Mouse (Mus musculus): ENCODE results near the gene Mfap3l.
"Not testable (repeated sequence)": the region's sequence is repeated elsewhere in the genome, so short reads cannot be mapped to it uniquely, and the experiment has no call there.

Gene Mfap3l

DNA sequence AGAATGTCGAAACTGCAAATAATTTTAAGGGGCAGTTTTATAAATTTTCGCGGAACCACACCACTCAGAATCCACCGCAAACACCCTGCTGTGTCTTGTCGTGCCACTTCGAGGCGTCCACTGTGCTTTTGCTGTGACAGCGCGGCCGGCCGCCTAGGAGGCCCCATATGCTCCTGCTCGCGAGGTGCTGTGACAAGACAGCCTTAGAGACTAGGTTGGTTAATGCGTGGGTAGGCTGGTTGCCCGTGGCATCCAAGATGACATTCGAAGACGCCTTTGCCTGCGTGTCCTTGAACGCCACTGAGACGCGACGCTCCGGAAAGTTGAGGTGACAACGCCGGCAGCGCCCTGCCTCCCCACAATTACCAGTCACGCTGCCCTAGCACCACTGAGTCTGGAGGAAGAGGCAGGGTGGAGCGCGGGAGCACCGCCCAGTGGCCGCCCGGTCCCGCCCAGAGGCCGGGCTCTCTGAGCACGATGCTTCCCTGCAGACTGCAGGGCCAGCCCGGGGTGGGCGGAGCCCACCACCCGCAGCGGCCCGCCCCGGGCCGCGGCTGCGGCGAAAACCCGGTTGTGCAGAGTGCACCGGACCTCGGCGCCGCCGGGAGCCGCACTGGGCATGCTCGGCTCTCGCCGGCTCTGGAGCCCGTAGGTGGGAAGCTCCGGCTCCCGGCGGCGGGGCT is at the start of gene Mfap3l:
Mfap3l (plus strand) TSS at position 578 of the 683 bp plus-strand sequence.
- in situ Hi-C loops (cut with MboI, MseI) = no loop called here

- in situ Hi-C loops (cut with MboI, MseI) = no loop called here
These were observed 49.3 kb upstream of the Mfap3l start for GRCm38 (mm10) chr8:60583369-60583768.

DNA sequence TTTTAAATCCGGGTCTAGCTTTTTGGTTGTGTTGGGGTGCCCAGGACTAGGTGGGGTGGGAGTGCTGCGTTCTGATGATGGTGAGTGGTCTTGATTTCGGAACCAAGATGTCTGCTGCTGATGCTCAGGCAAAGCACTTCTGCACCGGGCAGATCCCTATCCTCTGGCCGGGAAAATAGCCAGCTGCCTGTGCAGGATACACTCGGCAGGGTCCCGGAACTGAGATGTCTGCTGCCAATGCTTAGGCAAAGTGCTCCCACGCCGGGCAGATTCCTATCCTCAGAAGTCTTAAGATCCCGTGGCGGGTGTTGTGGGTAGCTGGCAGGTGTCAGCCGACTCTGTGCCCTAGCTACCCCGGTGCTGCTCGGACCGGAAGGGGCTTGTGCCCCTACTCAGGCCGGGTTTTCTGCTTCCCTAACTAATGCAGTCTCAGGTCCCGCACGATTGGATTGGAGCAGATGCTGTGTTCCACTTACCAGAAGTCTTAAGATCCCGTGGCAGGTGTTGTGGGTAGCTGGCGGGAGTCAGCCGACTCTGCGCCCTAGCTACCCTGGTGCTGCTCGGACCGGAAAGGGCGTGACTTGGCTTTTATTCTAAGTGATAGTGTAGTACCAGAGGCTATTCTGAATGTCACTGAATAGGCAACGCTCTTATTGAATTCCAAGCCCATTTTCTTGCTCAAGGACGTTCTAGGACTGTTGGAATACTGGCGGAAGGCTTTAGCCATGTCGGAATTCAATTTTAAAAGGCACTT is 41.1 kb upstream of the Mfap3l start:
- in situ Hi-C loops (cut with MboI, MseI) = not testable (repeated sequence)

GRCm38 (mm10) chr8:60594761-60595160 is 37.9 kb upstream of the Mfap3l start:
- in situ Hi-C loops (cut with MboI, MseI) = no loop called here

- in situ Hi-C loops (cut with MboI, MseI) = no loop called here
These were observed 21.0 kb upstream of the Mfap3l start for GRCm38 (mm10) chr8:60611580-60612111.

DNA sequence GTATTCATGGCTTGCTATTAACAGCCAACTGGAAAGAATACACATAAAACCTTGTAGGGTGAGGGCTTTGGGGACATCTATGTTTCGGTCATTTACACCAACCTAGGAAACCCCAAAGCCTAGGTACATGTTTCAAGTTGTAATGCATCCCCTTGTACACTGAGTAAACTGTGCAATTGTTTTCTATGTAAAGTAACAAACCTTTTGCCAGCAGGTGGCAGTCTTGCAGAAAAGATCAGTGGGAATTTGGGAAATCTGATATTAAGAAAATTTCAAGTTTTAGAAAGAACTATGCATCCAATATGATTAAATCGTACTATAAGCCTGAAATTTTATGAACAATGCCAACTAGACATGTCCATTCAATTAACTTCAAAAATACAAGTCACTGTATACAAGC is 15.7 kb upstream of the Mfap3l start:
- in situ Hi-C loops (cut with MboI, MseI) = loop anchor here (5.0 kb wide), 1 partner anchor 250 kb away; no protein-coding TSS in a partner anchor

DNA sequence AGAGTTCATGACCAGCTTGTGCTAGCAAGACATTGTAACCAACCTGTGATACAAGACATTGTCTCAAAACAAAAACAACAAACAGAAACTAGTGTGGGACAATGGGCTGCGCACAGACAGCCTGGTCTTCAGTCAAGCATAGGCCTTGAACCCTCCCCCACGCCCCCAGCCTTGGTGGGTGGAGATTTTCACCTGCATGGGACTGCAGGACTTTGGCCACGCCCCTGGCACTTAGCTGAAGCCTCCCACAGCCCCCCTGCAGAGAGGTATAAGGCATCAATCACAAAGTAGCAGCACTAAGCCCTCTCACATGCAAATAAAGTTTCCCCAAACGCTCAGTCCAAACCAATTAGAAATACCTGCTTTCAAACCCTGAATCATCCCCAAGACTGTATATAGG is 11.1 kb upstream of the Mfap3l start:
- in situ Hi-C loops (cut with MboI, MseI) = no loop called here

DNA sequence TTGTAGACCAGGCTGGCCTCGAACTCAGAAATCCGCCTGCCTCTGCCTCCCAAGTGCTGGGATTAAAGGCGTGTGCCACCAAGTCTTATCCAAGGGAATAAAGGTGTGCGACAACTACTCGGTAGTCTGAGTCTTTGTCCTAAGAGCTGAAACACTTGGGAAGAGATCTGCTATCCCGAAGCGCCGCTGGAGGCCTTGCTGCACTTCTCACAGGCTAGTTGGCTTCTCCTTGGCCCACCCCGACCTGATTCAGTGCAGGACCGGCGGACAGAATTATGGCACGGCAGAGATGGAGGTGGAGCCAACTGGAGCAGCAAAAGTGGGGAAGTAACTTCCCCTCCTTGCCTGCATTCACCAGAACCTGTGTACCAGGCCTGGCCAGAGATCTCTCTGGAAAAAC is 10.6 kb upstream of the Mfap3l start:
- in situ Hi-C loops (cut with MboI, MseI) = no loop called here

DNA sequence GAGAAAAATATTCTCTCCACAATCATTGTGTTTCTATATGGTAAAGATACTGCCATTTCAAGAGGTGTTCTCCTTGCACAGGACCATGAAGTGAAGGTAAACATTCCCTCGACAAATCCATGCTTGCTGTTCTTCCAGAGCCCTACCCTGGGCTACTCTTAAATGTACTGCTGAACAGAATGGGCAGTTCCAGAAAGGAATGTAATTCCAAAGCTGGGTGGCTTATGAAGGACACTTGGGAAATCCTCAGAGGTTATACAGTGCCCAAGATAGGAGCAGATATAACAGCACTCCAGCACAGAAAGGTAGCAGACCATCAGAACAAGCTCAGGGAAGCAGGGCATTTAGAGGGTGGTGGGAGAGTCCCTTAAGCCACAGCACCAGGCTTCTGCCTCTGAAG is 9.2 kb upstream of the Mfap3l start:
- in situ Hi-C loops (cut with MboI, MseI) = no loop called here

- in situ Hi-C loops (cut with MboI, MseI) = no loop called here
These were observed 7.9 kb upstream of the Mfap3l start for GRCm38 (mm10) chr8:60624722-60625121.

DNA sequence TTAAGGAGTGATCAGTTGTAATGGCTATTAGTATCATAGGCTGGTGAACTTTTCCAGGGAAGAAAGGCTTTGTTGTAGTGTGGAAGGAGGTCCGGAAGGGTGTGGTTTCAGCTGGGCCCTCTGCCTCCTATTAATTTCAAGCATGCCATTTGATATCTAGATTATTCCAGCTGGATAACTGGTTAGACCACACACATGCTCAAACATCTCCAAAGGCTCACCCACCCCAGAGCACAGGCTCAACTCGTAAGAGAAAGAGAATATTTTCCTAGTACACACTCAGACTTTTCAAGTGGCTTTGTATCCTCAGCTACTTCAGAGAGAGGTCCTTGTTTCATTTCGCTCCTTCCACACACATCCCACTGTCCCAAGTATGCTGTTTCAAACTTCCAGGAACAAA is 4.7 kb upstream of the Mfap3l start:
- in situ Hi-C loops (cut with MboI, MseI) = no loop called here

GRCm38 (mm10) chr8:60629059-60629458 is 3.6 kb upstream of the Mfap3l start:
- in situ Hi-C loops (cut with MboI, MseI) = no loop called here

- in situ Hi-C loops (cut with MboI, MseI) = no loop called here
These were observed 1.1 kb upstream of the Mfap3l start for GRCm38 (mm10) chr8:60631504-60631934.

DNA sequence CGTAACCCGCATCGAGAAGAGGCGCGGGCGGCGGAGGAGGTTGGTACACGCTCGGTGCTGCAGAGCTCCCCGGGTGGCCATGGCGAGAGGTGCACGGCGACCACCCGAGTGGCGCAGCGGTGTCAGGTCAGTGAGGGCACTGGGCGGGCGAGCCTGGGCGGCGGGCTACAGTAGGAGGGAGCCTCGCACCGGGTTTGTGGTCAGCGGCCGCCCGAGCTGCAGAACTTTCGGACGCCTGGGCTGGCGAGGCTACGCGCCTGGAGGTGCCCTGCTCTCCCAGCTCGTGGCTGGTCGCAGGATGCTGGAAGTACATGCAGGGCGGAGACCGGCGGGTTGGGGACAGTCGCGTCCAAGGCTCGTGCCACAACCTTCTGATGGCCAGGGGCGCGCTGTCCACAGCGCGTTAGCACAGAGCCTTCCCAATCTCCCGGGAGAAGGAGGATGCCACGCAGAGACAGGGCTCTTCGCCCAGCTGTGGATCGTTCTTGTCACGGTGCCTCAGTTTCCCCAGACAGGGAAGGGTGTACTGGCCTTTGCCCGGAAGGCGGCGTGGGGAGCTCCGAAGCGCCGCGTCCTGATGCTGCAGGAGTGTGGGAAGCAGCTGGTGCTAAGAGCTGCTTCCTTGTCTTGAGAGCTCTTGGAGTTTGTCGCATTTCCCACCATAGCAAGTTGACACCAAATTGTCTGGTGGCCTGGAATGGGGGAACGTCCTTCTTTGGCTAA is 467 bp downstream of the Mfap3l start:
- in situ Hi-C loops (cut with MboI, MseI) = no loop called here

DNA sequence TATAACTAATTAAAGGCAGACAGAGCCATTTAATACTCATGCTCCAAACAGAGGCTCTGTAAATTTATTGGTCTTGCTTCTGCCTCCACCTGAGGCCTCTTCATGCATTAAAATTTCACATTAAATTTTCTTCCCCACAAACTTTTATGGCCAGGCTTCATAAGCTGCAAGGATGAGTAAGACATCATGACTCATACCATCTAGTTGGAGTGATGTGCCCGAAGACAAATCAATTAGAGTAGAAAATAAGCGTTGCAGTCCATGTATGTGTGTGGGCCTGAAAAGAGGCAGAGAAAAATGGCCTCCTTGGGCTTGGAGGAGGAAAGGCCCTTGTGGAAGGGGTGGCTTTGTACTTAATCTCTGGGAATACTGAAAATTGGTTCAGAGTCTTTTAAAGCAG is 2.3 kb downstream of the Mfap3l start:
- in situ Hi-C loops (cut with MboI, MseI) = no loop called here

DNA sequence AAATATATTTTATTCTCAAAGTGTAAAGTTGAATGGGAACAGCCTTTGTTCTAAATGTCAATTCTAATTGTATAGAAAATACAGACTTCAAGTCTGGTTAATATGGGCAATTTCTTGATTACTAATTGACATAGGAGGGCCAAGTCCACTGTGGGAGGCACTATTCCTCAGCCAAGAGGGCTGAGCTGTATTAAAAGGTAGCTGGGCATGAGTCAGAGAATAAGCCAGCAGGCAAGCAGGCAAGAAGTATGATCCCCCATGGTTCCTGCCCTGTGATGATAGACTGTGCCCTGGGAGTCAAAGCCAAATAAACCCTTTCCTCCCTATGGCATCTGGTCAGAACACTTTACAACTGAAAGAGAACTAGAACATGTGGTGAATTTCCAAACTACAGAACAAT is 3.2 kb downstream of the Mfap3l start:
- in situ Hi-C loops (cut with MboI, MseI) = no loop called here

DNA sequence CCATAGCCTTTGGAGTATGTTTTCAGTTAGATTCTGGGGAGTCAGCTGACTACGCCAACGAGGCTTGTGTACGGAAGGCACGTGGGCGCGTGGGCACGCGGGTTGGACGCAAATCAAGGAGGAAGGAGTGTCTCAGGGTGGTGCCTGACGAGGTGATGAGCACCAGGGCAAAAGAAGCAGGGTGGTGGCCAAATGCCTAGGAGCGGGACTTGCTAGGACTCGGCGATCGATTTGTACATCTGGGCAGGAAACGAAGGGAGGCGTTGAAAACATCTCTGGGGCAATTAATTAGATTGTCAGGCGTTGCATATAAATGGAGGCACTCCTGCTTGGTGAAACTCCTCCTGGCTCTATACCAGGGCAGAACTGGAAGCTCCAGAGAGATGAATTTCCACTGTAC is 7.4 kb downstream of the Mfap3l start:
- in situ Hi-C loops (cut with MboI, MseI) = no loop called here

DNA sequence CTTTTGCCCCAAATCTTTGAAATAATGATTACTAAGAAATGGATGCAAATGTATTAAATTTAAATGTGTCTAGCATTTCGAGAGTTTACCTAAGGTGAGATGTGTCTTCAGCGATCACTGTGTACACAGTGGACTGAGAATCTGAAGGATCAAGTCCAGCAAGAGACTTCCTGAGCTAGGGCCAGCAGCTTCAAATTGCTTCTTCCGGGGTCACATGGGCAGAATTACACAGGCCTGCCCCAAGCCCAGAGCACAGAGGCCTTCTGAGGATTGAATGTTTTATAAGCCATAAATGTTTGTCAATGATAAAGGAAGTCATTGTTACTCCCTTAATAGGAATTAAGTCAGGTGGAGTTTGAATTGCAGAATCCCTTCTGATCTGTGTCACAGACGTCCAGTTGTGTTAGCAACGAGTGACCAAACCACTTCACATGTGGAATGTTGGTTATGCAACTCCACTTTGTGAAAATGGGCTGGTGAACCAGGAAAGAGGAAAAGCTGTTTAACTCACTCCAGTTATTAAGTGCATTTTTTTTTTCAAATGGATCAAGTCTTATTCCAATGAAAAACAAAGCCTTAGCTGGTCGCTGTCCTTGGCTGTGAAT is 10.9 kb downstream of the Mfap3l start:
- in situ Hi-C loops (cut with MboI, MseI) = no loop called here

DNA sequence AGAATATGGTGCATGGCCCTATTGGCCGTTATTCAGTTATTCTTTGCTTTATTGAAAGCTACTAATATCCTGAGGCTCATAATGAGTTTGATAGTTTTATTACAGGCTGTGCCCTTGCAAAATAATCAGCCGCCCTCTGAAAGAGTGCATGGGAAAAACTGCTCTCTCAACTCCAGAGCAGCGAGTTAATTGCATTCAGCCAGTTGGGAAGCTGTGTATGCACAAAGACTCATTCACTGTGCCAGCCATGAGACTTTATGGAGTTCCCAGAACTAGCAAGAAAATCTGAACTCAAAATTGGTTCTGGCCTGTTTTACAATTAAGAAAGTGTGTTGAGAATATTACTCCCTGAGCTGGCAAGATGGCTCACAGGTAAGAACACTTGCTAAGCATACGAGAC is 12.5 kb downstream of the Mfap3l start:
- in situ Hi-C loops (cut with MboI, MseI) = no loop called here

GRCm38 (mm10) chr8:60645911-60646310 is 13.3 kb downstream of the Mfap3l start:
- in situ Hi-C loops (cut with MboI, MseI) = no loop called here

GRCm38 (mm10) chr8:60647291-60647690 is 14.7 kb downstream of the Mfap3l start:
- in situ Hi-C loops (cut with MboI, MseI) = no loop called here

GRCm38 (mm10) chr8:60649081-60649480 is 16.5 kb downstream of the Mfap3l start:
- in situ Hi-C loops (cut with MboI, MseI) = no loop called here

Measured in regulatory T cell (primary cell).